Mouse (Mus musculus) ES-E14 (cell line): ENCODE data around the gene Sorcs3.

Source experiments
- CHD2 ChIP-seq: IDR thresholded peaks from 2 replicates; pipeline ENCODE4 v1.6.1; 2014; ENCODE audit warnings: mild to moderate bottlenecking, low read depth, low read length, inconsistent platforms
- HCFC1 ChIP-seq: IDR thresholded peaks from 2 replicates; pipeline ENCODE4 v1.6.1; 2012; ENCODE audit warnings: low read length, inconsistent platforms, borderline replicate concordance; ENCODE audit not compliant: insufficient read depth
- MAFK ChIP-seq: IDR thresholded peaks from 2 replicates; pipeline ENCODE4 v1.6.1; 2014; ENCODE audit warnings: mild to moderate bottlenecking, low read depth, low read length, inconsistent platforms; ENCODE audit not compliant: insufficient read depth
- ZC3H11A ChIP-seq: IDR thresholded peaks from 2 replicates; pipeline ENCODE4 v1.6.1; 2012; ENCODE audit warnings: low read depth, mild to moderate bottlenecking, inconsistent platforms, low read length, borderline replicate concordance
- ZNF384 ChIP-seq: IDR thresholded peaks from 2 replicates; pipeline ENCODE4 v1.6.1; 2012; ENCODE audit warnings: low read depth, low read length, inconsistent platforms

- TF ChIP-seq HCFC1 (no peak), ZC3H11A (no peak), MAFK (no peak), CHD2 (no peak), ZNF384 (no peak)
These were observed 1.3 kb upstream of the Sorcs3 start for GRCm38 (mm10) chr19:48204476-48204875.
